Mouse (Mus musculus): ENCODE results near the gene Gal3st4. TPM values are rescaled to one million over a fixed set of nuclear protein-coding genes. Genes with fewer than 3 reads are reported as not detected.
A peak's percentile ranks its signal among the peaks of the same experiment; 100 is the strongest.

Gene Gal3st4
- polyA plus RNA-seq (2016; fragmentation: Nextera tagmentation; extraction: Ambion mirVana) = 3.6 and 4.4 TPM in 2 replicates

GRCm38 (mm10) chr5:138272409-138272923 is at the start of gene Gal3st4:
Gal3st4 (minus strand) TSS chr5:138272840.
- 1% methylated on average over 12 of the region's 12 CpGs for WGBS
- no peaks in the 10 kb centered on the region for H3K9me3 ChIP-seq (replicated peaks)
- no peak for ATAC-seq (ENCODE audit: low FRiP score)
- H3K4me1 ChIP-seq = peaks cover 60% of the 10 kb centered on the region
- no peaks in the 10 kb centered on the region; the same call in 1 of the 2 replicates for H3K27me3 ChIP-seq
- H3K27ac ChIP-seq = peak within 1 kb of the TSS; percentile 55
- H3K4me3 ChIP-seq = peak within 1 kb of the TSS; percentile 19
- peaks cover 26% of the 10 kb centered on the region for H3K36me3 ChIP-seq
- H3K4me2 ChIP-seq (replicated peaks) = peak within 1 kb of the TSS; percentile 39
- H3K9ac ChIP-seq = peak within 1 kb of the TSS; percentile 45; the same call in 1 of the 2 replicates

- H3K9ac ChIP-seq = no peak overlapping the region
- no peaks in the 10 kb centered on the region for H3K36me3 ChIP-seq
- H3K9me3 ChIP-seq (replicated peaks) = no peaks in the 10 kb centered on the region
- H3K4me1 ChIP-seq = no peaks in the 10 kb centered on the region
- ATAC-seq (ENCODE audit: low FRiP score) = no peak
- no peak overlapping the region for H3K4me2 ChIP-seq (replicated peaks)
- no peak overlapping the region for H3K27ac ChIP-seq
- 91% methylated on average over 3 of the region's 3 CpGs for WGBS
- no peaks in the 10 kb centered on the region for H3K27me3 ChIP-seq
- no peak overlapping the region for H3K4me3 ChIP-seq
Measured at GRCm38 (mm10) chr5:138312795-138313194, 40.2 kb upstream of the Gal3st4 start.

- Histone ChIP-seq H3K27ac (no peak overlapping the region), H3K4me2 (replicated peaks) (no peak overlapping the region), H3K36me3 (no peaks in the 10 kb centered on the region), H3K9me3 (replicated peaks) (no peaks in the 10 kb centered on the region), H3K9ac (no peak overlapping the region), H3K27me3 (no peaks in the 10 kb centered on the region), H3K4me3 (no peak overlapping the region), H3K4me1 (no peaks in the 10 kb centered on the region)
- 84% methylated on average over 2 of the region's 2 CpGs for WGBS
- ATAC-seq (ENCODE audit: low FRiP score) = no peak
Measured at GRCm38 (mm10) chr5:138299613-138300012, 27.0 kb upstream of the Gal3st4 start.

- no peak for ATAC-seq (ENCODE audit: low FRiP score)
- H3K36me3 ChIP-seq = no peaks in the 10 kb centered on the region
- H3K9ac ChIP-seq = no peak overlapping the region
- no peak overlapping the region for H3K4me2 ChIP-seq (replicated peaks)
- H3K27ac ChIP-seq = no peak overlapping the region
- no peaks in the 10 kb centered on the region for H3K9me3 ChIP-seq (replicated peaks)
- H3K27me3 ChIP-seq = no peaks in the 10 kb centered on the region
- no peak overlapping the region for H3K4me3 ChIP-seq
- no peaks in the 10 kb centered on the region for H3K4me1 ChIP-seq
Measured at GRCm38 (mm10) chr5:138294158-138294557, 21.5 kb upstream of the Gal3st4 start.

- Histone ChIP-seq H3K4me1 (no peaks in the 10 kb centered on the region), H3K27ac (no peak overlapping the region), H3K27me3 (no peaks in the 10 kb centered on the region), H3K4me2 (replicated peaks) (no peak overlapping the region), H3K36me3 (no peaks in the 10 kb centered on the region), H3K9ac (no peak overlapping the region), H3K9me3 (replicated peaks) (no peaks in the 10 kb centered on the region), H3K4me3 (no peak overlapping the region)
- WGBS = 83% methylated on average over 1 of the region's 1 CpGs
- ATAC-seq (ENCODE audit: low FRiP score) = no peak
Measured at GRCm38 (mm10) chr5:138291638-138292037, 19.0 kb upstream of the Gal3st4 start.

- Histone ChIP-seq H3K9ac (no peak overlapping the region), H3K4me2 (replicated peaks) (no peak overlapping the region), H3K27me3 (no peaks in the 10 kb centered on the region), H3K27ac (no peak overlapping the region), H3K9me3 (replicated peaks) (no peaks in the 10 kb centered on the region), H3K4me3 (no peak overlapping the region), H3K4me1 (no peaks in the 10 kb centered on the region), H3K36me3 (no peaks in the 10 kb centered on the region)
- ATAC-seq (ENCODE audit: low FRiP score) = no peak
- WGBS = 79% methylated on average over 3 of the region's 3 CpGs
Measured at GRCm38 (mm10) chr5:138287861-138288260, 15.2 kb upstream of the Gal3st4 start.

GRCm38 (mm10) chr5:138283540-138283939 is 10.9 kb upstream of the Gal3st4 start:
- Histone ChIP-seq H3K9me3 (replicated peaks) (0 out of 2 replicates have a peak, but pooled peaks cover 3% of the 10 kb centered on the region), H3K27me3 (peaks cover 7% of the 10 kb centered on the region; the same call in 1 of the 2 replicates), H3K4me1 (peaks cover 4% of the 10 kb centered on the region), H3K27ac (no peak overlapping the region), H3K4me3 (no peak overlapping the region), H3K36me3 (no peaks in the 10 kb centered on the region), H3K9ac (no peak overlapping the region), H3K4me2 (replicated peaks) (no peak overlapping the region)
- ATAC-seq (ENCODE audit: low FRiP score) = no peak
- 58% methylated on average over 1 of the region's 1 CpGs for WGBS

GRCm38 (mm10) chr5:138281798-138282197 is 9.2 kb upstream of the Gal3st4 start:
- H3K27me3 ChIP-seq = peaks cover 7% of the 10 kb centered on the region; the same call in 1 of the 2 replicates
- no peak overlapping the region for H3K9ac ChIP-seq
- no peak overlapping the region for H3K4me2 ChIP-seq (replicated peaks)
- H3K27ac ChIP-seq = no peak overlapping the region
- H3K4me1 ChIP-seq = peaks cover 22% of the 10 kb centered on the region
- 0 out of 2 replicates have a peak, but pooled peaks cover 3% of the 10 kb centered on the region for H3K9me3 ChIP-seq (replicated peaks)
- no peak for ATAC-seq (ENCODE audit: low FRiP score)
- no peak overlapping the region for H3K4me3 ChIP-seq
- 87% methylated on average over 2 of the region's 2 CpGs for WGBS
- peaks cover 13% of the 10 kb centered on the region for H3K36me3 ChIP-seq

GRCm38 (mm10) chr5:138280829-138281228 is 8.2 kb upstream of the Gal3st4 start:
- H3K36me3 ChIP-seq = peaks cover 20% of the 10 kb centered on the region
- no peak for ATAC-seq (ENCODE audit: low FRiP score)
- 93% methylated on average over 15 of the region's 15 CpGs for WGBS
- no peak overlapping the region for H3K4me2 ChIP-seq (replicated peaks)
- 0 out of 2 replicates have a peak, but pooled peaks cover 3% of the 10 kb centered on the region for H3K9me3 ChIP-seq (replicated peaks)
- H3K4me1 ChIP-seq = peaks cover 32% of the 10 kb centered on the region
- no peak overlapping the region for H3K9ac ChIP-seq
- peaks cover 7% of the 10 kb centered on the region; the same call in 1 of the 2 replicates for H3K27me3 ChIP-seq
- no peak overlapping the region for H3K27ac ChIP-seq
- H3K4me3 ChIP-seq = no peak overlapping the region

- WGBS = 22% methylated on average over 26 of the region's 26 CpGs
- Histone ChIP-seq H3K36me3 (peaks cover 25% of the 10 kb centered on the region), H3K4me2 (replicated peaks) (peak overlapping the region; percentile 85)
Measured at GRCm38 (mm10) chr5:138280425-138280768, 7.8 kb upstream of the Gal3st4 start.

GRCm38 (mm10) chr5:138279585-138280424 is 7.2 kb upstream of the Gal3st4 start, which contains the start of the genes Gm43720, Gpc2 and Stag3:
Gm43720 (minus strand) TSS chr5:138279958.
Gpc2 (minus strand) TSS chr5:138280005.
Stag3 (plus strand) TSS chr5:138280240.
- Histone ChIP-seq H3K4me1 (peaks cover 42% of the 10 kb centered on the region), H3K4me2 (replicated peaks) (peak within 1 kb of the TSS; percentile 85), H3K4me3 (peak within 1 kb of the TSS; percentile 68), H3K27me3 (peaks cover 7% of the 10 kb centered on the region; the same call in 1 of the 2 replicates), H3K36me3 (peaks cover 27% of the 10 kb centered on the region), H3K27ac (peak within 1 kb of the TSS; percentile 66; the same call in 1 of the 2 replicates), H3K9ac (peak within 1 kb of the TSS; percentile 88), H3K9me3 (replicated peaks) (0 out of 2 replicates have a peak, but pooled peaks cover 3% of the 10 kb centered on the region)
- peak; percentile 99 for ATAC-seq (ENCODE audit: low FRiP score)
- under 1% methylated on average over 56 of the region's 56 CpGs for WGBS

More at GRCm38 (mm10) chr5:138280425-138280768, 7.8 kb upstream of the Gal3st4 start:
- Histone ChIP-seq H3K4me3 (peak overlapping the region; percentile 68), H3K4me1 (peaks cover 36% of the 10 kb centered on the region), H3K9me3 (replicated peaks) (0 out of 2 replicates have a peak, but pooled peaks cover 3% of the 10 kb centered on the region), H3K27ac (no peak overlapping the region), H3K27me3 (peaks cover 7% of the 10 kb centered on the region; the same call in 1 of the 2 replicates), H3K9ac (no peak overlapping the region)
- no peak for ATAC-seq (ENCODE audit: low FRiP score)

- Histone ChIP-seq H3K9ac (peak overlapping the region; percentile 88), H3K4me1 (peaks cover 57% of the 10 kb centered on the region), H3K27me3 (peaks cover 7% of the 10 kb centered on the region; the same call in 1 of the 2 replicates), H3K36me3 (peaks cover 32% of the 10 kb centered on the region), H3K9me3 (replicated peaks) (0 out of 2 replicates have a peak, but pooled peaks cover 3% of the 10 kb centered on the region), H3K27ac (no peak overlapping the region), H3K4me3 (peak overlapping the region; percentile 68), H3K4me2 (replicated peaks) (peak overlapping the region; percentile 85)
- 90% methylated on average over 7 of the region's 7 CpGs for WGBS
- no peak for ATAC-seq (ENCODE audit: low FRiP score)
Measured at GRCm38 (mm10) chr5:138277994-138278393, 5.4 kb upstream of the Gal3st4 start.

Data from hindbrain, embryonic 12.5 days (tissue).